Mouse (Mus musculus): ENCODE results near the gene Sox3. TPM values are rescaled to one million over a fixed set of nuclear protein-coding genes. Genes with fewer than 3 reads are reported as not detected.

The Sox3 gene
- total RNA-seq (2021), result 1 to 10 TPM; 1.7 to 2.0 TPM

GRCm38 (mm10) chrX:60892801-60893681 is at the start of gene Sox3:
TSS of gene Sox3 (minus strand) at chrX:60893430.
- peak in 1 of 2 experiments; percentile 4 for DNase-seq

GRCm38 (mm10) chrX:60940225-60940624 is 47.0 kb upstream of the Sox3 start:
- DNase-seq, result no peak

- DNase-seq, result no peak
Observed at GRCm38 (mm10) chrX:60899546-60899945, 6.3 kb upstream of the Sox3 start.

- no peak for DNase-seq
Observed at GRCm38 (mm10) chrX:60898641-60899040, 5.4 kb upstream of the Sox3 start.

GRCm38 (mm10) chrX:60896296-60896695 is 3.1 kb upstream of the Sox3 start:
- no peak for DNase-seq

- DNase-seq, result no peak
Observed at GRCm38 (mm10) chrX:60895416-60895815, 2.2 kb upstream of the Sox3 start.

GRCm38 (mm10) chrX:60893720-60894543 is 702 bp upstream of the Sox3 start:
- no peak for DNase-seq

GRCm38 (mm10) chrX:60892098-60892800 is 981 bp downstream of the Sox3 start:
- DNase-seq, result peak in 1 of 2 experiments; percentile 10

GRCm38 (mm10) chrX:60891329-60892095 is 1.7 kb downstream of the Sox3 start:
- peak in 1 of 2 experiments; percentile 3 for DNase-seq

- DNase-seq, result no peak
Observed at GRCm38 (mm10) chrX:60890651-60891050, 2.6 kb downstream of the Sox3 start.

GRCm38 (mm10) chrX:60889956-60890485 is 3.2 kb downstream of the Sox3 start:
- DNase-seq, result no peak

Measured in layer of hippocampus, postnatal 36 days (tissue).